Mouse (Mus musculus) cerebellum, adult 2 months (tissue): ENCODE results near the gene Ift57.

ENCODE experiments used
- CTCF ChIP-seq: fragments of 200-500 bp; IDR thresholded peaks from 2 replicates; pipeline ENCODE4 v1.5.1; 2011; ENCODE audit warnings: low read depth, mild to moderate bottlenecking, control low read depth, low read length, moderate library complexity, borderline replicate concordance; ENCODE audit not compliant: insufficient read depth
- POLR2A ChIP-seq: fragments of 200-500 bp; IDR thresholded peaks from 2 replicates; pipeline ENCODE4 v1.6.1; 2011; ENCODE audit warnings: low read length, control low read depth, borderline replicate concordance; ENCODE audit not compliant: insufficient read depth

DNA sequence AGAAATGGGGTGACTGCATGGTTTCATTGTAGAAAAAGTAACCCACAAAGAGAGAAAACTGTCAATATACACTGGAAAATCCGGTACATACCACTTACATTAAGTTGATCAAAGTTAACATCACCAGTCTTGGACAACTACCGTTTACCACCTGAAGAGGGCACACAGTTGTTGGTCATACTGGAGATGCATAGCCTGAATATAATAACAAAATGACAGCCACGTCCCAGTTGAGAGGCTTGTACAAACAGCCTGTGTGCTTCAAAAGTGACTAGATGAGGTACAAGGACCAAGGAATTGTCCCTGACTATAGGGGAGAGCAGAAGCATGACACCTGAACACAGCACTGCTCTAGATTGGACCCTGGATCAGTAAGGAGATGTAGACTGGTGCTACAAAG, 67.3 kb downstream of the Ift57 start:
- TF ChIP-seq POLR2A = no peak
- TF ChIP-seq CTCF = no peak
